Mouse (Mus musculus): ENCODE data around the gene Zfp853. TPM values are rescaled to one million over a fixed set of nuclear protein-coding genes. Genes with fewer than 3 reads are reported as not detected.

Zfp853 gene
- total and polyA plus RNA-seq, 3 experiments, result 0.21 TPM; not detected in 2

- dilution Hi-C loops (cut with MboI; ENCODE audit: extremely low pct_ligation_motif_present, extremely low pct_unique_long_range_greater_than_20kb, low sequenced_read_pairs) (no loop called here), in situ Hi-C loops (cut with MboI; ENCODE audit: low pct_ligation_motif_present, low pct_unique_long_range_greater_than_20kb, low sequenced_read_pairs) (no loop called here)
- H3K4me1 ChIP-seq (ENCODE audit: control insufficient read depth in 1 of 2, insufficient read depth in 2 of 2), result peaks cover 15 to 21% of the 10 kb centered on the region in 2 experiments
- H3K4me2 ChIP-seq (ENCODE audit: insufficient read depth, low read depth, poor library complexity, severe bottlenecking), result no peak overlapping the region
- no peak for DNase-seq (ENCODE audit: extremely low read depth)
- TF ChIP-seq MYC (IDR thresholded peaks at IDR 0.05; ENCODE audit: low read depth, low read length) (no peak), ZC3H11A (IDR thresholded peaks at IDR 0.05; ENCODE audit: low read depth, low read length) (no peak)
- H3K36me3 ChIP-seq (replicated peaks in 1 of 2; ENCODE audit: control insufficient read depth in 1 of 2, insufficient read depth in 1 of 2, low read length in 1 of 2), result peaks cover 8 to 41% of the 10 kb centered on the region in 2 experiments
- no peaks in the 10 kb centered on the region for H3K9me3 ChIP-seq (replicated peaks; ENCODE audit: low read length)
- no peak overlapping the region for H3K4me3 ChIP-seq (replicated peaks in 1 of 3; ENCODE audit: low read depth in 2 of 3, low read length in 2 of 3, poor library complexity in 1 of 3)
- no peak overlapping the region for H3K9ac ChIP-seq (ENCODE audit: insufficient read depth, low read depth)
- no peaks in the 10 kb centered on the region for H3K79me2 ChIP-seq (replicated peaks; ENCODE audit: control insufficient read depth, extremely low read depth, insufficient read depth, poor library complexity, severe bottlenecking)
- no peak overlapping the region for H3K27ac ChIP-seq (ENCODE audit: insufficient read depth, low read depth)
- H3K27me3 ChIP-seq (replicated peaks), result no peaks in the 10 kb centered on the region
These were observed 26.6 kb downstream of the Zfp853 start for GRCm38 (mm10) chr5:143266794-143267193.

DNA sequence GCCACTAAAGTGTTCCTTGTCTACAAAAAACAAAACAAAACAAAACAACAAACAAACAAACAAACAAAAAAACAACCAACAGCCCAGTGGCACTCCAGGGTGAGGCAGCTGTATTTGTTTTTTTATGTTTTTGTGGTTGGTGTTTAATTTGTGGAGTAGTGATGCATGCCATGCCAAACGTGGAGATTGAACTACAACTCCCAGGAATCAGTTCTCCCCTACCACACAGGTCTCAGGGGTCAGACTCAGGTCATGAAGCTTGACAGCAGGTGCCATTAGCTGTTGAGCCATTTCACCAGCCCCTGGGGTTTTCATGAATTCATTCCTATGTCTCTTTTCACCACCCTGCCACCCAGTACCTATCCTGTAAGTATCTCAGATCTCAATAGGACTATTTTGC, 28.0 kb downstream of the Zfp853 start:
- Histone ChIP-seq H3K4me3 (replicated peaks in 1 of 3; ENCODE audit: low read depth in 2 of 3, low read length in 2 of 3, poor library complexity in 1 of 3) (no peak overlapping the region), H3K36me3 (replicated peaks in 1 of 2; ENCODE audit: control insufficient read depth in 1 of 2, insufficient read depth in 1 of 2, low read length in 1 of 2) (peaks cover 8 to 43% of the 10 kb centered on the region in 2 experiments), H3K4me1 (ENCODE audit: control insufficient read depth in 1 of 2, insufficient read depth in 2 of 2) (peaks cover 8 to 12% of the 10 kb centered on the region in 2 experiments), H3K9me3 (replicated peaks; ENCODE audit: low read length) (no peaks in the 10 kb centered on the region), H3K9ac (ENCODE audit: insufficient read depth, low read depth) (no peak overlapping the region), H3K27ac (ENCODE audit: insufficient read depth, low read depth) (no peak overlapping the region), H3K4me2 (ENCODE audit: insufficient read depth, low read depth, poor library complexity, severe bottlenecking) (no peak overlapping the region), H3K79me2 (replicated peaks; ENCODE audit: control insufficient read depth, extremely low read depth, insufficient read depth, poor library complexity, severe bottlenecking) (no peaks in the 10 kb centered on the region), H3K27me3 (replicated peaks) (no peaks in the 10 kb centered on the region)
- dilution Hi-C loops (cut with MboI; ENCODE audit: extremely low pct_ligation_motif_present, extremely low pct_unique_long_range_greater_than_20kb, low sequenced_read_pairs) (no loop called here), in situ Hi-C loops (cut with MboI; ENCODE audit: low pct_ligation_motif_present, low pct_unique_long_range_greater_than_20kb, low sequenced_read_pairs) (no loop called here)
- peak; percentile 53 for TF ChIP-seq HCFC1 (IDR thresholded peaks at IDR 0.05; ENCODE audit: low read depth, low read length)
- TF ChIP-seq IRF4 (IDR thresholded peaks at IDR 0.05; ENCODE audit: low read depth, low read length), result no peak
- no peak for DNase-seq (ENCODE audit: extremely low read depth)

GRCm38 (mm10) chr5:143264689-143265088, 28.7 kb downstream of the Zfp853 start:
- Histone ChIP-seq H3K9me3 (replicated peaks; ENCODE audit: low read length) (no peaks in the 10 kb centered on the region), H3K36me3 (replicated peaks in 1 of 2; ENCODE audit: control insufficient read depth in 1 of 2, insufficient read depth in 1 of 2, low read length in 1 of 2) (peaks cover 8 to 50% of the 10 kb centered on the region in 2 experiments), H3K27me3 (replicated peaks) (no peaks in the 10 kb centered on the region), H3K9ac (ENCODE audit: insufficient read depth, low read depth) (no peak overlapping the region), H3K79me2 (replicated peaks; ENCODE audit: control insufficient read depth, extremely low read depth, insufficient read depth, poor library complexity, severe bottlenecking) (no peaks in the 10 kb centered on the region), H3K27ac (ENCODE audit: insufficient read depth, low read depth) (no peak overlapping the region), H3K4me3 (replicated peaks in 1 of 3; ENCODE audit: low read depth in 2 of 3, low read length in 2 of 3, poor library complexity in 1 of 3) (no peak overlapping the region), H3K4me2 (ENCODE audit: insufficient read depth, low read depth, poor library complexity, severe bottlenecking) (no peak overlapping the region), H3K4me1 (ENCODE audit: control insufficient read depth in 1 of 2, insufficient read depth in 2 of 2) (peaks cover 8 to 11% of the 10 kb centered on the region in 2 experiments)
- in situ Hi-C loops (cut with MboI; ENCODE audit: low pct_ligation_motif_present, low pct_unique_long_range_greater_than_20kb, low sequenced_read_pairs), result no loop called here
- DNase-seq (ENCODE audit: extremely low read depth), result no peak
- dilution Hi-C loops (cut with MboI; ENCODE audit: extremely low pct_ligation_motif_present, extremely low pct_unique_long_range_greater_than_20kb, low sequenced_read_pairs), result no loop called here
- TF ChIP-seq GABPA (IDR thresholded peaks at IDR 0.05; ENCODE audit: insufficient replicate concordance, low read depth, low read length), result no peak
- TF ChIP-seq TCF12 (IDR thresholded peaks at IDR 0.05; ENCODE audit: low read depth, low read length), result no peak
- no peak for TF ChIP-seq ZMIZ1 (IDR thresholded peaks at IDR 0.05; ENCODE audit: low read depth, low read length)
- TF ChIP-seq MAX (IDR thresholded peaks at IDR 0.05; ENCODE audit: low read length), result no peak
- TF ChIP-seq MEF2A (IDR thresholded peaks at IDR 0.05; ENCODE audit: borderline replicate concordance, low read depth, low read length), result no peak
- TF ChIP-seq ETS1 (conservative IDR thresholded peaks at IDR 0.05; ENCODE audit: low read depth, low read length), result no peak
- no peak for TF ChIP-seq HCFC1 (IDR thresholded peaks at IDR 0.05; ENCODE audit: low read depth, low read length)
- no peak for TF ChIP-seq CTCF (conservative IDR thresholded peaks at IDR 0.05 in 1 of 2, IDR thresholded peaks at IDR 0.05 in 1 of 2; ENCODE audit: low read depth in 2 of 2, low read length in 2 of 2)
- no peak for TF ChIP-seq MAZ (IDR thresholded peaks at IDR 0.05; ENCODE audit: low read depth, low read length)
- no peak for TF ChIP-seq EP300 (IDR thresholded peaks at IDR 0.05; ENCODE audit: low read length)
- TF ChIP-seq ELF1 (IDR thresholded peaks at IDR 0.05; ENCODE audit: low read depth, low read length), result no peak
- TF ChIP-seq TBP (conservative IDR thresholded peaks at IDR 0.05; ENCODE audit: low read depth, low read length), result no peak
- TF ChIP-seq USF2 (conservative IDR thresholded peaks at IDR 0.05; ENCODE audit: low read depth, low read length), result no peak

Measured in CH12.LX (cell line).